Mouse (Mus musculus) small intestine, adult 2 months (tissue): ENCODE data around the gene Hoxb4.

Experiments
- CTCF ChIP-seq: fragments of 200-500 bp; IDR thresholded peaks from 2 replicates; pipeline ENCODE4 v1.5.1; 2012; ENCODE audit warnings: low read depth, mild to moderate bottlenecking, control low read depth, inconsistent platforms, low read length, moderate library complexity, mixed read lengths; ENCODE audit not compliant: insufficient replicate concordance, insufficient read length; ENCODE audit errors: extremely low read depth
- POLR2A ChIP-seq: fragments of 200-500 bp; IDR thresholded peaks from 2 replicates; pipeline ENCODE4 v1.6.1; 2012; ENCODE audit warnings: low read depth, mild to moderate bottlenecking, control low read depth, inconsistent platforms, low read length, moderate library complexity

DNA sequence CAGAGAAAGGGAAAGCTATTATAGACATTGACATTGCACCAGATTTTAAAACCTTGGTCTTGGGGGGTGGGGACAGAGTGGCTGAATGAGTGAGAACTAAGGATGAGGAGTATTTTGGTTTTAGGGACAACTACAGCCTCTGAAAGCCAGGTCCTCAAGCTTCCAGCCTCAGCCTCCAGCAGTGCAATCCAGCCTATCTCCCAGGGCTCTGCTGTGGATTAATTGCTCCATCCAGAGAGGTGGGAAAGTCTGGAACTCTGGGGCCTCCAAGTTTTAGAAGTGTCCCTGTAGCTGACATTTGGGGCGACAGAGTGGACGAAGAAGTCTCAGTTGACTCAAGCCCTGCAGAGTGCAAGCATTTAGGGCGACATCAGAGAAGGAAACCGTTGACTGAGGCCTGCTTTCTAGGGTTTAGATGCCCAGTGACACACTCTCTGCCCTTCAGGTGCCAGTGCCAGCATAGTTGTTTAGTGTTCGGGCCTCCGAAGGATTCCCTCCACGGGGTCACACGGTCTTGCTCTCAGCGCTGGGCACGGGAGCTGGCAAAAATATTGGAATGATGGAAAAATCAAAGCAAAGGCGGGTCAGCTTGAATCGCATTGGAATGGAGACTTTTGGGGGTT, 4.2 kb upstream of the Hoxb4 start:
- TF ChIP-seq CTCF (no peak), POLR2A (no peak)
